Mouse (Mus musculus): ENCODE data around the gene Astn2. TPM values are rescaled to one million over a fixed set of nuclear protein-coding genes. Genes with fewer than 3 reads are reported as not detected.

Gene Astn2
- polyA plus RNA-seq, 1 experiment: not detected

DNA sequence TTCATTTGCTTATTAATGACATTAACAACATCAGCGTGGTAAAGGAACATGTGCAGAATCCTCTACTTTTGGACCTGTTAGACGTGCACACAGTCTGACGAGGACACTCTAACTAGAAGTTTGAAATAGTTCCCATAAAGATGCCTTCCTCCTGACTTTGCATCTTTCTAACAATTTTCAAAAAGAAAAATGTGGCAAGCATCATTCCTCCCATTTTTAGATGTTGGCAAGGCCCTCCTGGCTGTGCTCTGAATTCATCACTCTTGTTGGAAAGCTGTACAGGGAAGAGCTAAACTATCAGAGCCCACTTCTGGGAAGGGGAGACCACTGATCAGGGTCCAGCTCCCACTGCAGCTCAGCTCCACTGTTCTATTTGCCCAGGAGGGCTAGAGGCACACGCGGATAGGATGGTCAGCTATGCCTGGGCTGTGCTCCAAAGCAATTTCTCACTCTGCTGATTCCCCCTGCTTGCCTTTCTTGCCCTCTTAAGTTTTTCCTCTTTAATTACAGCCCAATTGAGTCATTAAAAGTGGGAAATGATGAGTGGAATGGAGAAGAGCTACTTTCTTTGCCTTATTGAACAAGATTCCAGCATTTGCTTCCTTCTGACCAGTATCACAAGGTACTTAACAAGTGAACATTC lies 630.9 kb downstream of the Astn2 start:
- TF ChIP-seq CTCF (IDR thresholded peaks at IDR 0.05; ENCODE audit: control insufficient read depth, insufficient read depth, insufficient read length): no peak
- TF ChIP-seq MAX (IDR thresholded peaks at IDR 0.05): no peak
- TF ChIP-seq CEBPB (IDR thresholded peaks at IDR 0.05; ENCODE audit: low read depth): no peak
- TF ChIP-seq USF1 (IDR thresholded peaks at IDR 0.05; ENCODE audit: low read depth): no peak
- TF ChIP-seq MYOG (IDR thresholded peaks at IDR 0.05; ENCODE audit: control insufficient read depth, extremely low read depth, insufficient read length): no peak
- no peak for TF ChIP-seq MYOD1 (IDR thresholded peaks at IDR 0.05; ENCODE audit: control insufficient read depth, insufficient read length, low read depth)
- TF ChIP-seq FOSL1 (IDR thresholded peaks at IDR 0.05; ENCODE audit: insufficient read depth, low read length, poor library complexity, severe bottlenecking): no peak
- no peaks in the 10 kb centered on the region for H3K36me3 ChIP-seq (ENCODE audit: control insufficient read depth, insufficient read depth)
- H3K79me3 ChIP-seq (ENCODE audit: low read depth): no peaks in the 10 kb centered on the region
- no peaks in the 10 kb centered on the region for H3K27me3 ChIP-seq (ENCODE audit: control insufficient read depth, insufficient read depth, insufficient read length)
- no peak overlapping the region for H3K4me3 ChIP-seq (ENCODE audit: insufficient read depth, poor library complexity, severe bottlenecking)
- no peak overlapping the region for H3ac ChIP-seq (ENCODE audit: control insufficient read depth, insufficient read length, low read depth)
- H3K79me2 ChIP-seq (ENCODE audit: control insufficient read depth, insufficient read depth): no peaks in the 10 kb centered on the region

GRCm38 (mm10) chr4:65770952-65771351 lies 633.5 kb downstream of the Astn2 start:
- no peak overlapping the region for H3ac ChIP-seq (ENCODE audit: control insufficient read depth, insufficient read length, low read depth)
- TF ChIP-seq CEBPB (IDR thresholded peaks at IDR 0.05; ENCODE audit: low read depth) (no peak), MAX (IDR thresholded peaks at IDR 0.05) (no peak), MYOG (IDR thresholded peaks at IDR 0.05; ENCODE audit: control insufficient read depth, extremely low read depth, insufficient read length) (no peak), USF1 (IDR thresholded peaks at IDR 0.05; ENCODE audit: low read depth) (no peak), MYOD1 (IDR thresholded peaks at IDR 0.05; ENCODE audit: control insufficient read depth, insufficient read length, low read depth) (no peak), CTCF (IDR thresholded peaks at IDR 0.05; ENCODE audit: control insufficient read depth, insufficient read depth, insufficient read length) (no peak), FOSL1 (IDR thresholded peaks at IDR 0.05; ENCODE audit: insufficient read depth, low read length, poor library complexity, severe bottlenecking) (no peak)
- H3K79me3 ChIP-seq (ENCODE audit: low read depth): no peaks in the 10 kb centered on the region
- no peaks in the 10 kb centered on the region for H3K27me3 ChIP-seq (ENCODE audit: control insufficient read depth, insufficient read depth, insufficient read length)
- H3K79me2 ChIP-seq (ENCODE audit: control insufficient read depth, insufficient read depth): no peaks in the 10 kb centered on the region
- no peak overlapping the region for H3K4me3 ChIP-seq (ENCODE audit: insufficient read depth, poor library complexity, severe bottlenecking)
- no peaks in the 10 kb centered on the region for H3K36me3 ChIP-seq (ENCODE audit: control insufficient read depth, insufficient read depth)

- TF ChIP-seq CEBPB (IDR thresholded peaks at IDR 0.05; ENCODE audit: low read depth) (no peak), MYOG (IDR thresholded peaks at IDR 0.05; ENCODE audit: control insufficient read depth, extremely low read depth, insufficient read length) (no peak), USF1 (IDR thresholded peaks at IDR 0.05; ENCODE audit: low read depth) (no peak), CTCF (IDR thresholded peaks at IDR 0.05; ENCODE audit: control insufficient read depth, insufficient read depth, insufficient read length) (no peak), FOSL1 (IDR thresholded peaks at IDR 0.05; ENCODE audit: insufficient read depth, low read length, poor library complexity, severe bottlenecking) (no peak), MYOD1 (IDR thresholded peaks at IDR 0.05; ENCODE audit: control insufficient read depth, insufficient read length, low read depth) (no peak), MAX (IDR thresholded peaks at IDR 0.05) (no peak)
Measured at GRCm38 (mm10) chr4:65767919-65768318, 636.5 kb downstream of the Astn2 start.

DNA sequence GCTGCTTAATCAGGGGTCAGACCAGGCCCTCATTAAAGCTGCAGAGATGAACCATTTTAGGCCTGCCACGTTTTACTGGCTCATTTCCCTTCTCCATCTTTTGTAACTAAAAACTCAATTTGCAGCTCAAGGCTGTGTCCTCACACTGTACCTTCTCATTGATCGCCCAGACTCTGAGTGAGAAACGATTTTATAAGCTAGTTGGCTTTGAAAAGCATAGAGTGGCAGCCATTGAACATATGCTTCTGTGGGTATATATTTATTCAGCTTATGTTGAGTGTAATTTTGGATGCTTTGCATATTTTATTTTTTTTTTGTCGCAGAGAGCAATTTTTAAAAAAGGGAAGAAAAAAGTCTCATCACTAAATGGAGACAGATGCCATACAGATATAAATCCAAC lies 637.0 kb downstream of the Astn2 start:
- Histone ChIP-seq H3K4me3 (ENCODE audit: insufficient read depth, poor library complexity, severe bottlenecking) (no peak overlapping the region), H3ac (ENCODE audit: control insufficient read depth, insufficient read length, low read depth) (no peak overlapping the region), H3K36me3 (ENCODE audit: control insufficient read depth, insufficient read depth) (no peaks in the 10 kb centered on the region), H3K79me3 (ENCODE audit: low read depth) (no peaks in the 10 kb centered on the region), H3K79me2 (ENCODE audit: control insufficient read depth, insufficient read depth) (no peaks in the 10 kb centered on the region), H3K27me3 (ENCODE audit: control insufficient read depth, insufficient read depth, insufficient read length) (no peaks in the 10 kb centered on the region)
- TF ChIP-seq MYOD1 (IDR thresholded peaks at IDR 0.05; ENCODE audit: control insufficient read depth, insufficient read length, low read depth): no peak
- TF ChIP-seq MAX (IDR thresholded peaks at IDR 0.05): no peak
- no peak for TF ChIP-seq USF1 (IDR thresholded peaks at IDR 0.05; ENCODE audit: low read depth)
- TF ChIP-seq CEBPB (IDR thresholded peaks at IDR 0.05; ENCODE audit: low read depth): no peak
- no peak for TF ChIP-seq FOSL1 (IDR thresholded peaks at IDR 0.05; ENCODE audit: insufficient read depth, low read length, poor library complexity, severe bottlenecking)
- TF ChIP-seq CTCF (IDR thresholded peaks at IDR 0.05; ENCODE audit: control insufficient read depth, insufficient read depth, insufficient read length): no peak
- TF ChIP-seq MYOG (IDR thresholded peaks at IDR 0.05; ENCODE audit: control insufficient read depth, extremely low read depth, insufficient read length): no peak

More at GRCm38 (mm10) chr4:65767919-65768318, 636.5 kb downstream of the Astn2 start:
- no peaks in the 10 kb centered on the region for H3K36me3 ChIP-seq (ENCODE audit: control insufficient read depth, insufficient read depth)
- H3K79me2 ChIP-seq (ENCODE audit: control insufficient read depth, insufficient read depth): no peaks in the 10 kb centered on the region
- H3ac ChIP-seq (ENCODE audit: control insufficient read depth, insufficient read length, low read depth): no peak overlapping the region
- H3K27me3 ChIP-seq (ENCODE audit: control insufficient read depth, insufficient read depth, insufficient read length): no peaks in the 10 kb centered on the region
- H3K4me3 ChIP-seq (ENCODE audit: insufficient read depth, poor library complexity, severe bottlenecking): no peak overlapping the region
- no peaks in the 10 kb centered on the region for H3K79me3 ChIP-seq (ENCODE audit: low read depth)

- no peak overlapping the region for H3ac ChIP-seq (ENCODE audit: control insufficient read depth, insufficient read length, low read depth)
- H3K79me2 ChIP-seq (ENCODE audit: control insufficient read depth, insufficient read depth): no peaks in the 10 kb centered on the region
- H3K27me3 ChIP-seq (ENCODE audit: control insufficient read depth, insufficient read depth, insufficient read length): no peaks in the 10 kb centered on the region
- H3K4me3 ChIP-seq (ENCODE audit: insufficient read depth, poor library complexity, severe bottlenecking): no peak overlapping the region
- no peak for TF ChIP-seq CEBPB (IDR thresholded peaks at IDR 0.05; ENCODE audit: low read depth)
- TF ChIP-seq USF1 (IDR thresholded peaks at IDR 0.05; ENCODE audit: low read depth): no peak
- no peak for TF ChIP-seq FOSL1 (IDR thresholded peaks at IDR 0.05; ENCODE audit: insufficient read depth, low read length, poor library complexity, severe bottlenecking)
- TF ChIP-seq MYOD1 (IDR thresholded peaks at IDR 0.05; ENCODE audit: control insufficient read depth, insufficient read length, low read depth): no peak
- TF ChIP-seq MYOG (IDR thresholded peaks at IDR 0.05; ENCODE audit: control insufficient read depth, extremely low read depth, insufficient read length): no peak
- TF ChIP-seq CTCF (IDR thresholded peaks at IDR 0.05; ENCODE audit: control insufficient read depth, insufficient read depth, insufficient read length): no peak
- no peak for TF ChIP-seq MAX (IDR thresholded peaks at IDR 0.05)
- H3K79me3 ChIP-seq (ENCODE audit: low read depth): no peaks in the 10 kb centered on the region
- no peaks in the 10 kb centered on the region for H3K36me3 ChIP-seq (ENCODE audit: control insufficient read depth, insufficient read depth)
Measured at GRCm38 (mm10) chr4:65765312-65765711, 639.1 kb downstream of the Astn2 start.
